Mouse (Mus musculus): Measurements from ENCODE around the gene Olfr157.

- TF ChIP-seq POLR2A (IDR thresholded peaks at IDR 0.05; ENCODE audit: extremely low read depth, insufficient read depth, low read length) (no peak), CTCF (IDR thresholded peaks at IDR 0.05; ENCODE audit: low read depth, low read length) (no peak)
Measured at GRCm38 (mm10) chr4:43851265-43851664, 11.3 kb upstream of the Olfr157 start, which contains the start of gene Olfr155.

Data from liver, adult 2 months (tissue).